13 mouse cellular contexts compared by ENCODE assay signal in the genomic region with DNA sequence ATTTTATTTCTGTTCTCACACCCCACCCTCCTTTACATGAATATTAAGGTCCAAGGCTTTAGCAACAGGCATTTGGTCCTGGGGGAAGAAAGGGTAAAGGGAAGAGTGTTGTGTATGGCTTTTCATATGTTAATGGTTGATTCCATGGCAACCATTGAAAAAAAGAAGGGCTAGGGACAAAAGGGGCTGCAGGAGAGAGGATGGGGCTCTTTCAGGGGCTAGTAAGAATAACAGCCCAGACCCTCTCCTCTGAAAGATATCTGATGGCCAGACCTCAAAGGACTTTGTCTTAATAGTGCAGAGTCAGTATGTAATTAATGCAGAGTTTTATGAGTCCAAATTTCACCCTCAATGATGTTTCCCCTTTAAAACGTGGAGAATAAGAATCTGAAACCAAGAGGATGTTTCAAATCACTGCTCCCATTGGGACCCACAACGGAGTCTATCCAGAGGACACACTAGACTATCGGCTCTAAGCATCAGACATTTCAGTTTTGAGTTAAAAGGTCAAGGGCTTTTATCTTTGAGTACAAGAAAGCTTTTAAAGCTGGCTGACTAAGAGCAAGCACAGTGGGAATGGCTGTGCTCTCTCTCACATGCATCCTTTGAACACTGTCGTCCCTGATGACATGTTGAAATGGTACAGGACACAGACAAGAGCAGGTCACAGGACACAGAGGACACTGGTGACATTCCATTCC.
DNase-seq lines count a peak whose midpoint lies in the region; ATAC-seq and TF ChIP-seq lines count a peak whose summit lies in the region.
"Had no signal": no experiment of that assay in that cellular context is flagged by ENCODE, and none has a peak within 500 bp of the region (broad histone marks: within the 10 kb centered on the region; RNA-seq: fewer than 3 reads in every experiment).

No protein-coding gene starts in this region.

- ATAC-seq in midbrain, embryonic 13.5 days = peak; percentile 96
- ATAC-seq: liver, postnatal 0 days had no signal

- H3K4me3 ChIP-seq in ES-E14 (ENCODE audit: insufficient read depth in 1 of 2, low read depth in 1 of 2, low read length in 2 of 2, poor library complexity in 1 of 2, severe bottlenecking in 1 of 2) = no peak overlapping the region
- peak overlapping the region; percentile 29 for H3K4me3 ChIP-seq in hindbrain, embryonic 10.5 days
- no peak overlapping the region for H3K4me3 ChIP-seq in midbrain, embryonic 13.5 days (replicated peaks)
- H3K4me3 ChIP-seq: erythroblast, embryonic 14.5 days; layer of hippocampus, adult 2 months had no signal

- H3K27ac ChIP-seq in ES-E14 (ENCODE audit: insufficient read depth, low read depth, low read length, poor library complexity, severe bottlenecking) = no peak overlapping the region
- H3K27ac ChIP-seq in hindbrain, embryonic 10.5 days = peak overlapping the region; percentile 85
- peak overlapping the region; percentile 87 for H3K27ac ChIP-seq in midbrain, embryonic 13.5 days
- H3K27ac ChIP-seq: layer of hippocampus, adult 2 months had no signal

- peak overlapping the region; percentile 35 for H3K4me2 ChIP-seq in midbrain, embryonic 13.5 days (replicated peaks)

- in situ Hi-C loops in ES-E14 (cut with MboI; ENCODE audit: low sequenced_read_pairs in 2 of 2, unreplicated experiment in 2 of 2) = no loop called here

- H3K9ac ChIP-seq in ES-E14 (ENCODE audit: insufficient read depth, low read depth, low read length, poor library complexity, severe bottlenecking) = no peak overlapping the region
- no peak overlapping the region for H3K9ac ChIP-seq in midbrain, embryonic 13.5 days (replicated peaks)
- H3K9ac ChIP-seq: liver, postnatal 0 days had no signal

- H3K36me3 ChIP-seq in ES-E14 (ENCODE audit: control insufficient read depth, insufficient read depth, low read length, poor library complexity, severe bottlenecking) = no peaks in the 10 kb centered on the region
- no peaks in the 10 kb centered on the region for H3K36me3 ChIP-seq in hindbrain, embryonic 10.5 days
- no peaks in the 10 kb centered on the region for H3K36me3 ChIP-seq in midbrain, embryonic 13.5 days

- no peaks in the 10 kb centered on the region for H3K9me3 ChIP-seq in ES-E14 (ENCODE audit: control insufficient read depth, insufficient read depth, low read depth, low read length)
- no peaks in the 10 kb centered on the region for H3K9me3 ChIP-seq in hindbrain, embryonic 10.5 days
- no peaks in the 10 kb centered on the region for H3K9me3 ChIP-seq in midbrain, embryonic 13.5 days

- WGBS in hindbrain, embryonic 10.5 days = 12% methylated on average over 4 of the region's 4 CpGs
- 1% methylated on average over 4 of the region's 4 CpGs for WGBS in midbrain, embryonic 13.5 days

- peaks cover 5 to 9% of the 10 kb centered on the region in 2 experiments; a peak in 1 of 4 replicates for H3K4me1 ChIP-seq in ES-E14 (ENCODE audit: control insufficient read depth in 2 of 2, insufficient read depth in 2 of 2, low read length in 2 of 2, poor library complexity in 1 of 2)
- peaks cover 41% of the 10 kb centered on the region for H3K4me1 ChIP-seq in hindbrain, embryonic 10.5 days (replicated peaks)
- peaks cover 28% of the 10 kb centered on the region for H3K4me1 ChIP-seq in midbrain, embryonic 13.5 days (replicated peaks)

- intact Hi-C loops in left cerebral cortex, postnatal 36 days (cut with DNase I) = no loop called here
- intact Hi-C loops in left cerebral cortex, postnatal 4 days (cut with DNase I) = no loop called here

- no peaks in the 10 kb centered on the region for H3K27me3 ChIP-seq in hindbrain, embryonic 10.5 days (ENCODE audit: insufficient read depth, poor library complexity, severe bottlenecking)
- H3K27me3 ChIP-seq in midbrain, embryonic 13.5 days = no peaks in the 10 kb centered on the region
- H3K27me3 ChIP-seq: CH12.LX had no signal

- DNase-seq in ES-E14 (ENCODE audit: low read depth, low spot score) = peak; percentile 48
- peak; percentile 85 for DNase-seq in embryo, embryonic 10.5 days (ENCODE audit: low spot score)
- peak; percentile 47 for DNase-seq in hindbrain, embryonic 10.5 days (ENCODE audit: low spot score)
- no peak for DNase-seq in cerebellum, adult 11 months
- no peak for DNase-seq in left cerebral cortex, postnatal 36 days (ENCODE audit: low spot score in 2 of 2)
- no peak for DNase-seq in left cerebral cortex, postnatal 4 days
- DNase-seq: cerebellum, adult 9-11 months; liver, postnatal 0 days; thymus, postnatal 4 days had no signal

TF ChIP-seq in ES-E14, 5 proteins besides CTCF, POLR2A, EP300 and RAD21:
- TF ChIP-seq ZNF384 (IDR thresholded peaks at IDR 0.05; ENCODE audit: low read depth, low read length) = peak; percentile 94
- TF ChIP-seq ZC3H11A (IDR thresholded peaks at IDR 0.05; ENCODE audit: borderline replicate concordance, low read depth, low read length) = no peak

Comparison
In these comparisons a context has a peak if more than half of its experiments do, and no peak if none do; other contexts are left out.
1. DNase-seq: peak in ES-E14 (single experiment), embryo, embryonic 10.5 days (single experiment) and hindbrain, embryonic 10.5 days (single experiment); none in cerebellum, adult 11 months (single experiment), left cerebral cortex, postnatal 36 days (0 of 2) and left cerebral cortex, postnatal 4 days (single experiment).